Mouse (Mus musculus) heart, adult 2 months (tissue): Measurements from ENCODE around the gene Bend5.

ENCODE experiments used
- EP300 ChIP-seq: fragments of 200-500 bp; IDR thresholded peaks from 2 replicates; pipeline ENCODE4 v1.6.1; 2011; ENCODE audit warnings: low read depth, low read length, control low read depth; ENCODE audit not compliant: insufficient read depth
- POLR2A ChIP-seq: fragments of 200-500 bp; IDR thresholded peaks from 2 replicates; pipeline ENCODE4 v1.6.1; 2011; ENCODE audit warnings: mild to moderate bottlenecking, low read depth, low read length, control low read depth; ENCODE audit not compliant: insufficient read depth

- TF ChIP-seq POLR2A = no peak
- no peak for TF ChIP-seq EP300
These were observed 88.3 kb downstream of the Bend5 start for GRCm38 (mm10) chr4:111502965-111503727.
